Mouse (Mus musculus): ENCODE results near the gene Hspa1b.

- no peak for TF ChIP-seq POLR2A (IDR thresholded peaks at IDR 0.05; ENCODE audit: low read depth, low read length)
- no peak for TF ChIP-seq CTCF (IDR thresholded peaks at IDR 0.05; ENCODE audit: extremely low read depth, insufficient read length, insufficient replicate concordance, low read depth, low read length)
Observed at GRCm38 (mm10) chr17:34953904-34954303, 5.1 kb downstream of the Hspa1b start.

All from small intestine, adult 2 months (tissue).